Mouse (Mus musculus): ENCODE measurements at regions not wholly inside any gene's neighbourhood (a gene's known extent, or its start where the extent isn't known, plus 50 kb on each side); places are given as distances from the start of the nearest gene placed in this dataset.

GRCm38 (mm10) chr17:50410296-50410695 is 98.9 kb upstream of the Plcl2 start:
- no peak for TF ChIP-seq EP300 (IDR thresholded peaks at IDR 0.05; ENCODE audit: low read depth)
- TF ChIP-seq CTCF (IDR thresholded peaks at IDR 0.05; ENCODE audit: low read depth) = no peak
